In the genomic region with DNA sequence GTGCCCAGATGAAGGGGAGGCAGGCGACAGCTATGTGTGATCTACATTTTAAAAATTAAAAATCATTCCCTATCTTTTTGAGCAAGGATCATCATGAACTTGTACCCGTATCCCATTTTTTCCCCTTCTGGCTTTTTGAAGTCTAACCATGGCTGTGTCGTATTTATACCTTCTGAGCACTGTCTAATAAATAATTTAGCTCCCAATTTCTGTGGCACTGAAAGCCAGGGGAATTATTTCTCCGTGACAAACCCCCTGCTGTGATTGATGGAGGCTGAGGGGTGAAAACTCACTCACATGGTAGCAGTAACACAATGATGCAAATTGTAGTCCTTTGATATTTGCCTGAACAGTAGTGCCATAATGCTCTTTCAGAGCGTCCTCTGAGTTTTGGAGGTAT, we compare ENCODE assay signal across 13 mouse cellular contexts.
DNase-seq lines count a peak whose midpoint lies in the region; ATAC-seq and TF ChIP-seq lines count a peak whose summit lies in the region.
"Had no signal": no experiment of that assay in that cellular context is flagged by ENCODE, and none has a peak within 500 bp of the region (broad histone marks: within the 10 kb centered on the region; RNA-seq: fewer than 3 reads in every experiment).

No protein-coding gene starts in this region.

- no peaks in the 10 kb centered on the region for H3K36me3 ChIP-seq in forebrain, embryonic 11.5 days (ENCODE audit: control insufficient read depth, insufficient read depth, low read length)
- H3K36me3 ChIP-seq in hindbrain, embryonic 10.5 days: no peaks in the 10 kb centered on the region
- no peaks in the 10 kb centered on the region for H3K36me3 ChIP-seq in midbrain, embryonic 11.5 days (ENCODE audit: control insufficient read depth, insufficient read depth, low read length)
- no peaks in the 10 kb centered on the region for H3K36me3 ChIP-seq in neural tube, embryonic 15.5 days
- H3K36me3 ChIP-seq in thymus, adult 2 months (ENCODE audit: control insufficient read depth, insufficient read depth, low read length): no peaks in the 10 kb centered on the region
- no peaks in the 10 kb centered on the region for H3K36me3 ChIP-seq in stomach, postnatal 0 days (ENCODE audit: control insufficient read depth, insufficient read depth, low read length)
- H3K36me3 ChIP-seq: limb, embryonic 13.5 days had no signal

- no peaks in the 10 kb centered on the region for H3K27me3 ChIP-seq in forebrain, embryonic 11.5 days (ENCODE audit: control insufficient read depth, insufficient read depth, low read length)
- no peaks in the 10 kb centered on the region for H3K27me3 ChIP-seq in hindbrain, embryonic 10.5 days (ENCODE audit: insufficient read depth, poor library complexity, severe bottlenecking)
- no peaks in the 10 kb centered on the region for H3K27me3 ChIP-seq in midbrain, embryonic 11.5 days (ENCODE audit: control insufficient read depth, insufficient read depth, low read length)
- no peaks in the 10 kb centered on the region for H3K27me3 ChIP-seq in neural tube, embryonic 15.5 days (replicated peaks)
- no peaks in the 10 kb centered on the region; the same call in 1 of the 2 replicates for H3K27me3 ChIP-seq in thymus, adult 2 months (ENCODE audit: control insufficient read depth, insufficient read depth, low read length)
- no peaks in the 10 kb centered on the region for H3K27me3 ChIP-seq in stomach, postnatal 0 days (ENCODE audit: control insufficient read depth, insufficient read depth, low read length)

- H3K4me2 ChIP-seq in forebrain, embryonic 11.5 days (ENCODE audit: low read depth, low read length, severe bottlenecking): peak overlapping the region; percentile 79
- peak overlapping the region; percentile 79 for H3K4me2 ChIP-seq in midbrain, embryonic 11.5 days
- peak overlapping the region; percentile 89 for H3K4me2 ChIP-seq in neural tube, embryonic 15.5 days
- no peak overlapping the region for H3K4me2 ChIP-seq in stomach, postnatal 0 days (replicated peaks; ENCODE audit: low read depth)

- TF ChIP-seq POLR2A in thymus, adult 2 months (IDR thresholded peaks at IDR 0.05; ENCODE audit: control insufficient read depth, extremely low read depth, insufficient read depth, low read length, poor library complexity): no peak

- no peak for TF ChIP-seq EP300 in stomach, postnatal 0 days (optimal IDR thresholded peaks at IDR 0.05)

- no peak overlapping the region; the same call in 1 of the 2 replicates for H3K4me3 ChIP-seq in forebrain, embryonic 11.5 days (ENCODE audit: low read depth, low read length)
- peak overlapping the region; percentile 59 for H3K4me3 ChIP-seq in hindbrain, embryonic 10.5 days
- peak overlapping the region; percentile 38 for H3K4me3 ChIP-seq in midbrain, embryonic 11.5 days (ENCODE audit: low read depth, low read length)
- peak overlapping the region; percentile 47 for H3K4me3 ChIP-seq in neural tube, embryonic 15.5 days (replicated peaks)
- H3K4me3 ChIP-seq in thymus, adult 2 months (ENCODE audit: control insufficient read depth, insufficient read depth, low read length): no peak overlapping the region
- H3K4me3 ChIP-seq in stomach, postnatal 0 days (ENCODE audit: low read depth, low read length): no peak overlapping the region
- H3K4me3 ChIP-seq: myocyte had no signal

- TF ChIP-seq CTCF in thymus, adult 2 months (IDR thresholded peaks at IDR 0.05; ENCODE audit: borderline replicate concordance, control insufficient read depth, extremely low read depth, insufficient read depth, low read length, poor library complexity): no peak
- TF ChIP-seq CTCF in stomach, postnatal 0 days (IDR thresholded peaks at IDR 0.05; ENCODE audit: low read depth): no peak

- ATAC-seq in forebrain, embryonic 11.5 days (replicated peaks; ENCODE audit: low FRiP score): no peak
- no peak for ATAC-seq in midbrain, embryonic 11.5 days (ENCODE audit: low FRiP score)
- ATAC-seq in neural tube, embryonic 15.5 days (ENCODE audit: low FRiP score): no peak
- ATAC-seq in stomach, postnatal 0 days (ENCODE audit: low FRiP score, low TSS enrichment): no peak

- no peaks in the 10 kb centered on the region for H3K9me3 ChIP-seq in forebrain, embryonic 11.5 days (ENCODE audit: control insufficient read depth, low read length)
- no peaks in the 10 kb centered on the region for H3K9me3 ChIP-seq in hindbrain, embryonic 10.5 days
- H3K9me3 ChIP-seq in midbrain, embryonic 11.5 days (ENCODE audit: control insufficient read depth, low read length): no peaks in the 10 kb centered on the region
- no peaks in the 10 kb centered on the region for H3K9me3 ChIP-seq in neural tube, embryonic 15.5 days (replicated peaks)
- H3K9me3 ChIP-seq in stomach, postnatal 0 days (ENCODE audit: control insufficient read depth, low read length): no peaks in the 10 kb centered on the region
- H3K9me3 ChIP-seq: limb, embryonic 13.5 days had no signal

- H3K27ac ChIP-seq in forebrain, embryonic 11.5 days (ENCODE audit: low read depth, low read length): no peak overlapping the region
- H3K27ac ChIP-seq in hindbrain, embryonic 10.5 days: 0 out of 2 replicates have a peak overlapping the region, but pooled peaks have one; percentile 89
- H3K27ac ChIP-seq in midbrain, embryonic 11.5 days (ENCODE audit: low read depth, low read length): no peak overlapping the region
- no peak overlapping the region for H3K27ac ChIP-seq in neural tube, embryonic 15.5 days (replicated peaks)
- no peak overlapping the region for H3K27ac ChIP-seq in thymus, adult 2 months (ENCODE audit: control insufficient read depth, insufficient read depth, low read length)
- H3K27ac ChIP-seq in stomach, postnatal 0 days (replicated peaks): no peak overlapping the region
- H3K27ac ChIP-seq: limb, embryonic 13.5 days had no signal

- DNase-seq in forebrain, embryonic 11.5 days (ENCODE audit: low spot score): no peak
- no peak for DNase-seq in hindbrain, embryonic 10.5 days (ENCODE audit: low spot score)
- DNase-seq in midbrain, embryonic 11.5 days (ENCODE audit: low spot score, missing footprints): no peak
- no peak for DNase-seq in thymus, adult 18-20 months
- DNase-seq in thymus, adult 2 months: no peak
- no peak for DNase-seq in stomach, postnatal 0 days (ENCODE audit: low spot score)
- DNase-seq: cerebellum, adult 11-12 months; kidney, adult 11 months; kidney, postnatal 4 days; lung, postnatal 36 days had no signal

- H3K9ac ChIP-seq in forebrain, embryonic 11.5 days (ENCODE audit: low read length): no peak overlapping the region; the same call in 1 of the 2 replicates
- no peak overlapping the region; the same call in 1 of the 2 replicates for H3K9ac ChIP-seq in midbrain, embryonic 11.5 days (ENCODE audit: low read length)
- H3K9ac ChIP-seq in neural tube, embryonic 15.5 days (replicated peaks): no peak overlapping the region
- H3K9ac ChIP-seq in stomach, postnatal 0 days (ENCODE audit: low read length): no peak overlapping the region
- H3K9ac ChIP-seq: limb, embryonic 13.5 days had no signal

- WGBS in forebrain, embryonic 11.5 days: 49% methylated on average over 5 of the region's 5 CpGs
- whole genome bisulfite sequencing in hindbrain, embryonic 10.5 days: 50% methylated on average over 5 of the region's 5 CpGs
- 60% methylated on average over 5 of the region's 5 CpGs for WGBS in midbrain, embryonic 11.5 days
- WGBS in neural tube, embryonic 15.5 days: 21% methylated on average over 5 of the region's 5 CpGs
- 72% methylated on average over 5 of the region's 5 CpGs for WGBS in thymus, adult 2 months
- WGBS in stomach, postnatal 0 days: 67% methylated on average over 5 of the region's 5 CpGs

- H3K4me1 ChIP-seq in forebrain, embryonic 11.5 days (replicated peaks; ENCODE audit: control insufficient read depth, insufficient read depth, low read length): 0 out of 2 replicates have a peak, but pooled peaks cover 8% of the 10 kb centered on the region
- H3K4me1 ChIP-seq in hindbrain, embryonic 10.5 days (replicated peaks): peaks cover 40% of the 10 kb centered on the region
- H3K4me1 ChIP-seq in midbrain, embryonic 11.5 days (ENCODE audit: control insufficient read depth, insufficient read depth, low read length): peaks cover 15% of the 10 kb centered on the region
- peaks cover 34% of the 10 kb centered on the region for H3K4me1 ChIP-seq in neural tube, embryonic 15.5 days
- H3K4me1 ChIP-seq in thymus, adult 2 months (replicated peaks; ENCODE audit: control insufficient read depth, insufficient read depth, low read length): no peaks in the 10 kb centered on the region
- H3K4me1 ChIP-seq in stomach, postnatal 0 days (replicated peaks; ENCODE audit: control insufficient read depth, insufficient read depth): no peaks in the 10 kb centered on the region

Comparison
In these comparisons a context has a peak if more than half of its experiments do, and no peak if none do; other contexts are left out.
1. H3K4me3 ChIP-seq: peak in hindbrain, embryonic 10.5 days (single experiment), midbrain, embryonic 11.5 days (single experiment) and neural tube, embryonic 15.5 days (single experiment); none in forebrain, embryonic 11.5 days (single experiment), thymus, adult 2 months (single experiment) and stomach, postnatal 0 days (single experiment).